Mouse (Mus musculus): ENCODE results near the gene Kcnn4. TPM values are rescaled to one million over a fixed set of nuclear protein-coding genes. Genes with fewer than 3 reads are reported as not detected.

Kcnn4 gene
- total RNA-seq, 1 experiment = 3.2 TPM

DNA sequence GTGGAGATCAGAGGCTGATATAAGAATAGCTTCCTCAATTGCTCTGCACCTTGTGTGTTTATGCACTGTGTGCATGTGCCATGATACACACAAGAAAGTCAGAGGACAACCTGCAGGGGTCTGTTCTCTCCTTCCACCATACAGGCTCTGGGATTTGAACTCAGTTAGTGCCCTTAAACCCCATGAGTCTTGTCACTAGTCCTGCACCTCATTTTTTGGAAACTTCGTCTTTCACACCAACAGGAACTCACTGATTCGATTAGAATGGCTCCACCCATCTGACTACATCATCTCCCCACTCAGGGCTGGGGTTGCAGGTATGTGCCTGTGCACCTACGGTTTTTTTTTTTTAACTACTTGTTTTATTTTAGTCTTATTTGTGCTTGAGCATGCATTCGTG, 1.8 kb upstream of the Kcnn4 start:
- Histone ChIP-seq H3K9me3 (ENCODE audit: control insufficient read depth, insufficient read depth, low read depth, low read length) (no peaks in the 10 kb centered on the region), H3K27ac (ENCODE audit: insufficient read depth, low read depth, low read length, poor library complexity, severe bottlenecking) (no peak overlapping the region), H3K4me1 (ENCODE audit: control insufficient read depth in 2 of 2, insufficient read depth in 2 of 2, low read length in 2 of 2, poor library complexity in 1 of 2) (peaks cover 0 to 14% of the 10 kb centered on the region in 2 experiments; a peak in 2 of 4 replicates), H3K9ac (ENCODE audit: insufficient read depth, low read depth, low read length, poor library complexity, severe bottlenecking) (no peak overlapping the region), H3K4me3 (ENCODE audit: insufficient read depth in 1 of 2, low read depth in 1 of 2, low read length in 2 of 2, poor library complexity in 1 of 2, severe bottlenecking in 1 of 2) (no peak overlapping the region), H3K36me3 (ENCODE audit: control insufficient read depth, insufficient read depth, low read length, poor library complexity, severe bottlenecking) (no peaks in the 10 kb centered on the region)
- TF ChIP-seq MAFK (IDR thresholded peaks at IDR 0.05; ENCODE audit: insufficient read depth, low read depth, low read length) = no peak
- no peak for TF ChIP-seq ZNF384 (IDR thresholded peaks at IDR 0.05; ENCODE audit: low read depth, low read length)
- TF ChIP-seq ZC3H11A (IDR thresholded peaks at IDR 0.05; ENCODE audit: borderline replicate concordance, low read depth, low read length) = no peak
- TF ChIP-seq HCFC1 (IDR thresholded peaks at IDR 0.05; ENCODE audit: borderline replicate concordance, insufficient read depth, low read length) = no peak
- no peak for TF ChIP-seq CHD2 (IDR thresholded peaks at IDR 0.05; ENCODE audit: low read depth, low read length)
- in situ Hi-C loops (cut with MboI; ENCODE audit: low sequenced_read_pairs in 2 of 2, unreplicated experiment in 2 of 2) = loop anchor here (25.0 kb wide), 1 partner anchor 406 kb away; the partner anchor contains the start of genes Vmn1r180 (in 2 of the 2) and Vmn1r181 (in 2 of the 2)
- no peak for DNase-seq (ENCODE audit: low read depth, low spot score)

DNA sequence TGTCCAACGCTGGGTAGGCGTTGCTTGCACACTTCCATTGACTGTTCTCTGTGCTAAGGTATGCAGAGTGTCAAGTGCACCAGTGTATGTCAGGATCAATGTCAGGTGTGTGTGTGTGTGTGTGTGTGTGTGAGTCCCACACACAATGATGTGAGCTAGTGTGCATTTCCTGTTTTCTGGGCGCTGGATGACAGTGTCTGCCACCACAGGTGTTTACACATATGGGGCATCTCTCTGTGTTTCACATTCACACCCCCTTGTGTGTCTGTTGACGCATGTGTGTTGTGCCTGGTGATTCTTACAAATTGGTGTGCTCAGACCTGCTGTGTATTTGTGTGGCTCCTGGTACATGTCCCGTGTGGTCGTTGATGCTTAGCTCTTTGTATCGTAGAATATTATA, 1.1 kb upstream of the Kcnn4 start:
- TF ChIP-seq HCFC1 (IDR thresholded peaks at IDR 0.05; ENCODE audit: borderline replicate concordance, insufficient read depth, low read length) = no peak
- TF ChIP-seq MAFK (IDR thresholded peaks at IDR 0.05; ENCODE audit: insufficient read depth, low read depth, low read length) = no peak
- no peak for DNase-seq (ENCODE audit: low read depth, low spot score)
- in situ Hi-C loops (cut with MboI; ENCODE audit: low sequenced_read_pairs in 2 of 2, unreplicated experiment in 2 of 2) = loop anchor here (25.0 kb wide), 1 partner anchor 407 kb away; the partner anchor contains the start of genes Vmn1r180 (in 2 of the 2) and Vmn1r181 (in 2 of the 2)
- Histone ChIP-seq H3K4me3 (ENCODE audit: insufficient read depth in 1 of 2, low read depth in 1 of 2, low read length in 2 of 2, poor library complexity in 1 of 2, severe bottlenecking in 1 of 2) (no peak overlapping the region), H3K9me3 (ENCODE audit: control insufficient read depth, insufficient read depth, low read depth, low read length) (no peaks in the 10 kb centered on the region), H3K4me1 (ENCODE audit: control insufficient read depth in 2 of 2, insufficient read depth in 2 of 2, low read length in 2 of 2, poor library complexity in 1 of 2) (peaks cover 0 to 17% of the 10 kb centered on the region in 2 experiments; a peak in 2 of 4 replicates), H3K9ac (ENCODE audit: insufficient read depth, low read depth, low read length, poor library complexity, severe bottlenecking) (no peak overlapping the region), H3K27ac (ENCODE audit: insufficient read depth, low read depth, low read length, poor library complexity, severe bottlenecking) (no peak overlapping the region), H3K36me3 (ENCODE audit: control insufficient read depth, insufficient read depth, low read length, poor library complexity, severe bottlenecking) (no peaks in the 10 kb centered on the region)

DNA sequence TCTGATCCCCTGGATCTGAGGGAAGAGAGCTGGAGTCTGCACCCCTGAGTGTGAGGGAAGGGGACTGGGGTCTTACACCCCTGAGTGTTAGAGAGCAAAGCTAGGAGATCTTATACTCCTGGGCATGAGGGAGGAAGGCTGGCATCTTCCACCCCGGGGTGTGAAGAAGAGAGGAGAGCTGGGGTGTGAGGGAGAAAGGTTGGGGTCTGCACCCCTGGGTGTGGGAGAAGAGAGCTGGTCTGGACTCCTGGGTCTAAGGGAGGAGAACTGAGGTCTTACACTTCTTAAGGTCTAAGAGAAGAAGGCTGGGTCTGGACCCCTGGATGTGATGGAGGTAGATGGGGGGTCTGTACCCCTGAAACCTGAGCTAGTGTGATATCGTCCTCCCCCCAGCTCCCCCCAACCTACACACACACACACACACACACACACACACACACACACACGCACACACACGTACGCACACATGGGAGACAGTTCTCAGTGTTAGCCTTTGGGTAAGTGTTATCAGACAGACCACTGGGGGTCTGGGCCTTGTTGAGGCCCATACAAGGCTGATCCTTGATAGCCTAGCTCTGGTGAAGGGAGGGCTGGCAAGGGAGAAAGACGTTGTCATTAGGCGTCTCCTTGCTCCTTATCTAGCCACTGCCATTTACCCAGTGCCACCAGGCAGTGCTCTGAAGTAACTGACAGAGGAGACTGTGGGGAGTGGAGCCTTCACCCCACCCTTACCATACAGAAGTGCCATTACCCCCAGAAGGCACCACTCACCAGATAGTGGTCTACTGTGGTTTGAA, 1.1 kb downstream of the Kcnn4 start:
- in situ Hi-C loops (cut with MboI; ENCODE audit: low sequenced_read_pairs in 2 of 2, unreplicated experiment in 2 of 2) = loop anchor here (25.0 kb wide), 1 partner anchor 409 kb away; the partner anchor contains the start of genes Vmn1r180 (in 2 of the 2) and Vmn1r181 (in 2 of the 2)

DNA sequence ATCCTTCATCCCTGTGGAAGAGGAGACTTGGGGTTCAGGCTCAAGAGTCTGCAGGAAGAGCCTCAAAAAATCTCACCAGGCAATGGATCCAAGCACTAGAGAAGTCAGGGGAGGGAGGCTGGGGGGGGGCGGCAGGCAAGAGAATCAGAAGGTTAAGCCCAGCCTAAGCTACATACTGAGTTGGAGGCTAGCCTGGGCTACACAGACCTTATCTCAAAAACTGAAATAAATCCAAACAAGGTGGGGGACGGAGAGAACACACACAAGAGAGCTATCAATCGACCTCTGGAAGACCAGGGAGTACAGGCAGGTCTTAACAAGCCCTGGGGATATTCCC, 1.7 kb downstream of the Kcnn4 start:
- no peaks in the 10 kb centered on the region for H3K9me3 ChIP-seq (ENCODE audit: control insufficient read depth, insufficient read depth, low read depth, low read length)
- H3K27ac ChIP-seq (ENCODE audit: insufficient read depth, low read depth, low read length, poor library complexity, severe bottlenecking) = no peak overlapping the region
- no peak overlapping the region for H3K9ac ChIP-seq (ENCODE audit: insufficient read depth, low read depth, low read length, poor library complexity, severe bottlenecking)
- no peaks in the 10 kb centered on the region for H3K36me3 ChIP-seq (ENCODE audit: control insufficient read depth, insufficient read depth, low read length, poor library complexity, severe bottlenecking)
- no peak for DNase-seq (ENCODE audit: low read depth, low spot score)
- peaks cover 0 to 25% of the 10 kb centered on the region in 2 experiments; a peak in 2 of 4 replicates for H3K4me1 ChIP-seq (ENCODE audit: control insufficient read depth in 2 of 2, insufficient read depth in 2 of 2, low read length in 2 of 2, poor library complexity in 1 of 2)
- in situ Hi-C loops (cut with MboI; ENCODE audit: low sequenced_read_pairs in 2 of 2, unreplicated experiment in 2 of 2) = loop anchor here (25.0 kb wide), 1 partner anchor 409 kb away; the partner anchor contains the start of genes Vmn1r180 (in 2 of the 2) and Vmn1r181 (in 2 of the 2)
- no peak for TF ChIP-seq CHD2 (IDR thresholded peaks at IDR 0.05; ENCODE audit: low read depth, low read length)
- no peak overlapping the region for H3K4me3 ChIP-seq (ENCODE audit: insufficient read depth in 1 of 2, low read depth in 1 of 2, low read length in 2 of 2, poor library complexity in 1 of 2, severe bottlenecking in 1 of 2)

More for the DNA sequence above, 1.1 kb downstream of the Kcnn4 start:
- no peak overlapping the region for H3K4me3 ChIP-seq (ENCODE audit: insufficient read depth in 1 of 2, low read depth in 1 of 2, low read length in 2 of 2, poor library complexity in 1 of 2, severe bottlenecking in 1 of 2)
- no peaks in the 10 kb centered on the region for H3K9me3 ChIP-seq (ENCODE audit: control insufficient read depth, insufficient read depth, low read depth, low read length)
- H3K27ac ChIP-seq (ENCODE audit: insufficient read depth, low read depth, low read length, poor library complexity, severe bottlenecking) = no peak overlapping the region
- no peak for DNase-seq (ENCODE audit: low read depth, low spot score)
- H3K9ac ChIP-seq (ENCODE audit: insufficient read depth, low read depth, low read length, poor library complexity, severe bottlenecking) = no peak overlapping the region
- H3K4me1 ChIP-seq (ENCODE audit: control insufficient read depth in 2 of 2, insufficient read depth in 2 of 2, low read length in 2 of 2, poor library complexity in 1 of 2) = peaks cover 0 to 21% of the 10 kb centered on the region in 2 experiments; a peak in 2 of 4 replicates
- TF ChIP-seq CHD2 (IDR thresholded peaks at IDR 0.05; ENCODE audit: low read depth, low read length) (no peak), HCFC1 (IDR thresholded peaks at IDR 0.05; ENCODE audit: borderline replicate concordance, insufficient read depth, low read length) (no peak), MAFK (IDR thresholded peaks at IDR 0.05; ENCODE audit: insufficient read depth, low read depth, low read length) (no peak), ZC3H11A (IDR thresholded peaks at IDR 0.05; ENCODE audit: borderline replicate concordance, low read depth, low read length) (no peak), ZNF384 (IDR thresholded peaks at IDR 0.05; ENCODE audit: low read depth, low read length) (no peak)
- no peaks in the 10 kb centered on the region for H3K36me3 ChIP-seq (ENCODE audit: control insufficient read depth, insufficient read depth, low read length, poor library complexity, severe bottlenecking)

All from ES-E14 (cell line).